Mouse (Mus musculus) CD4-positive, CD25-positive, alpha-beta regulatory T cell, adult 4 months (primary cell): ENCODE measurements around the gene Gm20604. TPM values are rescaled to one million over a fixed set of nuclear protein-coding genes. Genes with fewer than 3 reads are reported as not detected.

ENCODE experiments used
- ATAC-seq: one replicate; pipeline ENCODE4 v1.8.0; 2017
- polyA plus RNA-seq, 2 experiments: library from polyadenylated mRNA; unstranded; fragments of 100-300 nt; shearing (Covaris generic); gene quantifications; one replicate each; pipeline ENCODE4 v1.2.1; 2017

The Gm20604 gene
- polyA plus RNA-seq, 2 experiments from 2014 or later = 6.1 to 9.5 TPM

- ATAC-seq = peak; percentile 75
These were observed 53.1 kb downstream of the Gm20604 start for GRCm38 (mm10) chr12:102705216-102705871.

GRCm38 (mm10) chr12:102704457-102705198 lies 53.8 kb downstream of the Gm20604 start, which contains the start of gene Itpk1:
TSS of gene Itpk1 (minus strand) at chr12:102704930.
- ATAC-seq = peak; percentile 40

GRCm38 (mm10) chr12:102703921-102704408 lies 54.5 kb downstream of the Gm20604 start:
- ATAC-seq = peak; percentile 33

- ATAC-seq = no peak
These were observed 55.0 kb downstream of the Gm20604 start for GRCm38 (mm10) chr12:102703441-102703840.

GRCm38 (mm10) chr12:102703111-102703412 lies 55.4 kb downstream of the Gm20604 start:
- ATAC-seq = no peak

- ATAC-seq = peak; percentile 12
These were observed 55.9 kb downstream of the Gm20604 start for GRCm38 (mm10) chr12:102702356-102703110.

- no peak for ATAC-seq
These were observed 56.7 kb downstream of the Gm20604 start for GRCm38 (mm10) chr12:102701691-102702207.

GRCm38 (mm10) chr12:102700453-102700852 lies 58.0 kb downstream of the Gm20604 start:
- ATAC-seq = no peak

- peak; percentile 32 for ATAC-seq
These were observed 59.3 kb downstream of the Gm20604 start for GRCm38 (mm10) chr12:102699156-102699555.

- ATAC-seq = no peak
These were observed 60.3 kb downstream of the Gm20604 start for GRCm38 (mm10) chr12:102698089-102698684.

GRCm38 (mm10) chr12:102697381-102697780 lies 61.1 kb downstream of the Gm20604 start:
- no peak for ATAC-seq

GRCm38 (mm10) chr12:102696635-102697354 lies 61.7 kb downstream of the Gm20604 start:
- no peak for ATAC-seq

GRCm38 (mm10) chr12:102695369-102696239 lies 62.9 kb downstream of the Gm20604 start:
- peak; percentile 58 for ATAC-seq

- ATAC-seq = no peak
These were observed 66.7 kb downstream of the Gm20604 start for GRCm38 (mm10) chr12:102691761-102692160.

Other genes with a start within 250 kb of the Gm20604 start
- gene Chga, start 203.7 kb downstream of the Gm20604 start, polyA plus RNA-seq = not detected
- 10 to 100 TPM; 16.3 to 20.8 TPM for gene Itpk1, start 53.7 kb downstream of the Gm20604 start, polyA plus RNA-seq
- gene Moap1, start 15.0 kb downstream of the Gm20604 start, polyA plus RNA-seq = 1 to 10 TPM; 4.6 to 9.5 TPM
- gene Tmem251, start 14.9 kb downstream of the Gm20604 start, polyA plus RNA-seq = 1 to 10 TPM; 9.7 TPM
- not detected for gene Gm28051, start 907 bp downstream of the Gm20604 start, polyA plus RNA-seq
- gene Gon7, start 869 bp downstream of the Gm20604 start, polyA plus RNA-seq = 10 to 100 TPM; 27.3 to 32.2 TPM
- 10 to 100 TPM; 19.5 to 21.7 TPM for gene Ubr7, start 705 bp downstream of the Gm20604 start, polyA plus RNA-seq
- gene Btbd7, start 119.8 kb upstream of the Gm20604 start, polyA plus RNA-seq = 10 to 100 TPM; 11.5 to 11.9 TPM
- not detected for gene Cox8c, start 140.6 kb upstream of the Gm20604 start, polyA plus RNA-seq
- gene Unc79, start 190.2 kb upstream of the Gm20604 start, polyA plus RNA-seq = under 1 TPM; 0.34 to 0.38 TPM